Mouse (Mus musculus) adrenal gland, adult 10 weeks (tissue): Measurements from ENCODE around the gene Gm13278. TPM values are rescaled to one million over a fixed set of nuclear protein-coding genes. Genes with fewer than 3 reads are reported as not detected.

ENCODE experiments used
- polyA plus RNA-seq: library from polyadenylated mRNA; stranded (reverse); fragments of 350-450 nt; fragmentation: Illumina TruSeq; extraction: RNeasy Lipid Tissue Mini Kit (QIAGEN cat#74804); gene quantifications from one replicate; pipeline ENCODE4 v1.2.3, GENCODE M21; 2014; ENCODE audit warnings: low read depth, low replicate concordance

The Gm13278 gene
- not detected for polyA plus RNA-seq

GRCm38 (mm10) chr4:88791250-88791649, at the start of gene Gm13278:
Gene Gm13278, plus strand, starts transcription at chr4:88791550.

DNA sequence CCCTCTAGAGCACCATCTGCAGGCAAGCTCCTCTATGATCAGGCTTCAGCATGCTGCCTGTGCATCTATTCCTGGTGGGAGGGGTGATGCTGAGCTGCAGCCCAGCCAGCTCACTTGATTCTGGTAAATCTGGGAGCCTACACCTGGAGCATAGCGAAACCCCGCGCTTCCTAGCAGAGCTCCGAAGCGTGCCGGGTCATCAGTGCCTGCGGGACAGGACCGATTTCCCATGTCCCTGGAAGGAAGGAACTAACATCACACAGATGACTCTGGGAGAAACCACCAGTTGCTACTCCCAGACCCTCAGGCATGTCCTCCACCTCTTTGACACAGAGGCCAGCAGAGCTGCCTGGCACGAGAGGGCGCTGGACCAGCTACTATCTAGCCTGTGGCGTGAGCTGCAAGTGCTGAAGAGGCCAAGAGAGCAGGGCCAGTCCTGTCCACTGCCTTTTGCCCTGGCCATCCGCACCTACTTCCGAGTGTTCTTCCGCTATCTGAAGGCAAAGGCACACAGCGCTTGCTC, 36.5 kb upstream of the Gm13278 start, which contains the start of gene Gm13271:
Gm13271 (plus strand) TSS at position 51 of the 523 bp plus-strand sequence.

GRCm38 (mm10) chr4:88759610-88760268, 31.6 kb upstream of the Gm13278 start, which contains the start of gene Gm13283:
Gene Gm13283, plus strand, starts transcription at chr4:88760119.

GRCm38 (mm10) chr4:88773534-88773933, 17.8 kb upstream of the Gm13278 start, which contains the start of gene Gm13290:
Gene Gm13290, plus strand, starts transcription at chr4:88773834.

DNA sequence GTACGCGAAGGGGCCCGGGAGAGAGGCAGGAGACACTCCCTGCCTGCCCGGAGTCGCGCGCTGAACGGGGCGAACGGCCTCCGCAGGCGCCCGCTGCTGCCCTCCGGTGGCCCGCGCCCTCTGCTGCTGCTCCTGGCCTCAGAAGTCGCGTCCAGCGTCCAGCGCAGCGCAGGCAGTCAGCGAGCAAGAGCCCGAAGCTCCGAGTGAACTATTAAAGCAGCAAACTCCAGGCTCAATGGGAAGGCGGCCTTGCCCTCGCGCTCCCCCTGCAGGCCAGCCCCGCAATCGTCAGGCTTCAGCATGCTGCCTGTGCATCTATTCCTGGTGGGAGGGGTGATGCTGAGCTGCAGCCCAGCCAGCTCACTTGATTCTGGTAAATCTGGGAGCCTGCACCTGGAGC, 14.7 kb upstream of the Gm13278 start, which contains the start of gene Gm13289:
Gm13289 (plus strand) TSS at position 301 of the 400 bp plus-strand sequence.

DNA sequence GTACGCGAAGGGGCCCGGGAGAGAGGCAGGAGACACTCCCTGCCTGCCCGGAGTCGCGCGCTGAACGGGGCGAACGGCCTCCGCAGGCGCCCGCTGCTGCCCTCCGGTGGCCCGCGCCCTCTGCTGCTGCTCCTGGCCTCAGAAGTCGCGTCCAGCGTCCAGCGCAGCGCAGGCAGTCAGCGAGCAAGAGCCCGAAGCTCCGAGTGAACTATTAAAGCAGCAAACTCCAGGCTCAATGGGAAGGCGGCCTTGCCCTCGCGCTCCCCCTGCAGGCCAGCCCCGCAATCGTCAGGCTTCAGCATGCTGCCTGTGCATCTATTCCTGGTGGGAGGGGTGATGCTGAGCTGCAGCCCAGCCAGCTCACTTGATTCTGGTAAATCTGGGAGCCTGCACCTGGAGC, 11.8 kb upstream of the Gm13278 start, which contains the start of gene Gm13272:
Gm13272 (plus strand) TSS at position 301 of the 400 bp plus-strand sequence.

DNA sequence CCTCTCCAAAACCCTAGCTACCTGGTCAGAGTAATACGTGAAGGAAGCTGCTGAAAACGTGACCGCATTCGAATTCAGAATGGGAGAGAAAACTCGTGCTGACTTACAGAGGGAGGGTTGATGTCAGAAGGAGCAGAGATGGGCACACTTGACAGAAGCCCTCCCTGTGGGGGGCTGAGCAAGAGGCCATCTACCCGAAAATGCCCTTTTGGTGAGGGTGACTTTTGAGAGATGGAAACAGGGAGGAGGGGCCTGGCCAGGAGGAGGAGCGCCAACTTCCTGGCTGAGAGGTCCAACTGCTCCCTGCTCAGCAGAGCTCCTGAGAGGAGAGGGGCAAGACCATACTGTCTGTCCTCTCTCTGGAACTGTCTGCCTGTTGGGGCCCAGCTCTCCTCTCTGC, 9.5 kb upstream of the Gm13278 start, which contains the start of gene Ifnz:
Ifnz (plus strand) TSS at position 301 of the 400 bp plus-strand sequence.

GRCm38 (mm10) chr4:88785409-88785808, 5.9 kb upstream of the Gm13278 start, which contains the start of gene Gm13276:
Gene Gm13276, plus strand, starts transcription at chr4:88785709.

GRCm38 (mm10) chr4:88788402-88788801, 2.9 kb upstream of the Gm13278 start, which contains the start of gene Gm13277:
Gene Gm13277, plus strand, starts transcription at chr4:88788632.

DNA sequence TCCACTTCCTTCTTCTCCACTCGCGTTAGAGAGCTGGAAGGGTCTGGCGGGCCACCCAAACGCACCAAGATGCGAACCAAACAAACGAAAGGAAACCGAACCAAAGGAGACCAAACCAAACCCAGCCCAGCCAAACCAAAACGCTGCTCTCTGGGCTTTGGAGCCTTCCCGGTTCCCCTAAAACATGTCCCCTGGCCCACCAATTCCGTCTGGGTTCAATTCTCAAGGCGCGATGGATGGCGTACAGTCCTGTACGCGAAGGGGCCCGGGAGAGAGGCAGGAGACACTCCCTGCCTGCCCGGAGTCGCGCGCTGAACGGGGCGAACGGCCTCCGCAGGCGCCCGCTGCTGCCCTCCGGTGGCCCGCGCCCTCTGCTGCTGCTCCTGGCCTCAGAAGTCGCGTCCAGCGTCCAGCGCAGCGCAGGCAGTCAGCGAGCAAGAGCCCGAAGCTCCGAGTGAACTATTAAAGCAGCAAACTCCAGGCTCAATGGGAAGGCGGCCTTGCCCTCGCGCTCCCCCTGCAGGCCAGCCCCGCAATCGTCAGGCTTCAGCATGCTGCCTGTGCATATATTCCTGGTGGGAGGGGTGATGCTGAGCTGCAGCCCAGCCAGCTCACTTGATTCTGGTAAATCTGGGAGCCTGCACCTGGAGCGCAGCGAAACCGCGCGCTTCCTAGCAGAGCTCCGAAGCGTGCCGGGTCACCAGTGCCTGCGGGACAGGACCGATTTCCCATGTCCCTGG, 2.8 kb downstream of the Gm13278 start, which contains the start of gene Gm13275:
Gm13275 (plus strand) TSS at position 552 of the 740 bp plus-strand sequence.

DNA sequence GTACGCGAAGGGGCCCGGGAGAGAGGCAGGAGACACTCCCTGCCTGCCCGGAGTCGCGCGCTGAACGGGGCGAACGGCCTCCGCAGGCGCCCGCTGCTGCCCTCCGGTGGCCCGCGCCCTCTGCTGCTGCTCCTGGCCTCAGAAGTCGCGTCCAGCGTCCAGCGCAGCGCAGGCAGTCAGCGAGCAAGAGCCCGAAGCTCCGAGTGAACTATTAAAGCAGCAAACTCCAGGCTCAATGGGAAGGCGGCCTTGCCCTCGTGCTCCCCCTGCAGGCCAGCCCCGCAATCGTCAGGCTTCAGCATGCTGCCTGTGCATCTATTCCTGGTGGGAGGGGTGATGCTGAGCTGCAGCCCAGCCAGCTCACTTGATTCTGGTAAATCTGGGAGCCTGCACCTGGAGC, 5.7 kb downstream of the Gm13278 start, which contains the start of gene Gm13279:
Gm13279 (plus strand) TSS at position 301 of the 400 bp plus-strand sequence.

GRCm38 (mm10) chr4:88799365-88799764, 8.0 kb downstream of the Gm13278 start, which contains the start of gene Gm13285:
Gene Gm13285, plus strand, starts transcription at chr4:88799665.

GRCm38 (mm10) chr4:88802954-88803353, 11.6 kb downstream of the Gm13278 start, which contains the start of gene Gm13287:
Gene Gm13287, plus strand, starts transcription at chr4:88803254.

GRCm38 (mm10) chr4:88805231-88805630, 13.9 kb downstream of the Gm13278 start, which contains the start of gene Gm13288:
Gene Gm13288, plus strand, starts transcription at chr4:88805531.

GRCm38 (mm10) chr4:88815928-88816327, 24.6 kb downstream of the Gm13278 start, which contains the start of gene Ifna7:
Gene Ifna7, plus strand, starts transcription at chr4:88816228.

GRCm38 (mm10) chr4:88819659-88820058, 28.3 kb downstream of the Gm13278 start, which contains the start of gene Ifna11:
Gene Ifna11, plus strand, starts transcription at chr4:88819959.

GRCm38 (mm10) chr4:88827116-88827515, 35.8 kb downstream of the Gm13278 start, which contains the start of gene Ifna6:
Gene Ifna6, plus strand, starts transcription at chr4:88827416.

DNA sequence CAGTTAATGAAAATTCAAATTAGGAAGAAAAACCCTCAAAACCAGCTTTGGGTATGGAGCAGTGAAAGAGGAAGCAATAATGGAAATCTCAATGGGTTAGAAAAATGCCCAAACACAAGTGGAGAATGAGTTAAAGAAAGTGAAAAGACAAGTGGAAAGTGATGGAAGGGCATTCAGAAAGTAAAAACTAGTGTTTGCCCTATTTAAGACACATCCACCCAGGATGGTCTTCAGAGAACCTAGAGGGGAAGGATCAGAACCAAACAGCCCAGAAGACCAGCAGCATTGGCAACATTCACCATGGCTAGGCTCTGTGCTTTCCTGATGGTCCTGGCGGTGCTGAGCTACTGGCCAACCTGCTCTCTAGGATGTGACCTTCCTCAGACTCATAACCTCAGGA, 43.9 kb downstream of the Gm13278 start, which contains the start of gene Ifna5:
Ifna5 (plus strand) TSS at position 301 of the 400 bp plus-strand sequence.

DNA sequence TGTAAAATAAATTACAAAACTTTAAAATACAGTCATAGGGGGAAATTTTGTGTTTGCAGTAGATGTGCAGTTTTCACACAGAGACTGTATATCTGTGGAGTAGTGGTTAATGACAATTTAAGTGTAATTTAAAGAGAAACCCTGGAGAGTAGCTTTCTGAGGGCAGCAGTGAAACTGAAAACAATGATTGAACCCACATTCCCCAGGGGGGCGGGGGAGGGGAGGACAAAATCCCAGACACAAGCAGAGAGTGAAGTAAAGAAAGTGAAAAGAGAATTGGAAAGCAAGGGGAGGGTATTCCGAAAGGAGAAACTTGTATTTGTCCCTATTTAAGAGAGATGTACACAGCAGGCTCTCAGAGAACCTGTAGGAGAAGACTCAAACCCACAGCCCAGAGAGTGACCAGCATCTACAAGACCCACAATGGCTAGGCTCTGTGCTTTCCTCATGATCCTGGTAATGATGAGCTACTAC, 50.1 kb downstream of the Gm13278 start, which contains the start of gene Ifna4:
Ifna4 (plus strand) TSS at position 424 of the 474 bp plus-strand sequence.

